Mouse (Mus musculus) kidney, postnatal 36 days (tissue): ENCODE measurements around the gene Slc2a4.
"Not testable (repeated sequence)": the region's sequence is repeated elsewhere in the genome, so short reads cannot be mapped to it uniquely, and the experiment has no call there.

Experiments
- DNase-seq, 2 experiments: peaks; one replicate each; pipeline ENCODE4 v3.0.0; 2021 to 2022; ENCODE audit warnings: mixed read lengths in 2 of 2

Gene Slc2a4

DNA sequence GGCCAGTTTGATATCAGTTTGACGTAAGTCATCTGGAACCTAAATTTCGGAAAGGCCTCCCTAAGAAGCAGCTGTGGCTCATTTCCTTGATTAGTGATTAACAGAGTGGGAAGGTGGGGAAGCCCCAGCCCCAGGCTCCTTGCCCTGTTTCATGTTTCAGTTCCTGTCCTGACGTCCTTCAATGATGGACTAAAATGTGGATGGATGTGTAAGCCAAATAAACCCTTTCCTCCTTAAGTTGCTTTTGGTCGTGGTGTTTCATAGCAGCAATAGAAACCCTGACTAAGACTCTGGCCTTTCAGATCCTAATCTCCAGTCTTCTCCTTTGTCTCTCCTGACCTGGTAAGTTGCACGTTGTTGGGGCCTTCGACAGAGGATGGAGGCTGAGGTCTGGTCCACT, 22.2 kb upstream of the Slc2a4 start:
- no peak for DNase-seq

DNA sequence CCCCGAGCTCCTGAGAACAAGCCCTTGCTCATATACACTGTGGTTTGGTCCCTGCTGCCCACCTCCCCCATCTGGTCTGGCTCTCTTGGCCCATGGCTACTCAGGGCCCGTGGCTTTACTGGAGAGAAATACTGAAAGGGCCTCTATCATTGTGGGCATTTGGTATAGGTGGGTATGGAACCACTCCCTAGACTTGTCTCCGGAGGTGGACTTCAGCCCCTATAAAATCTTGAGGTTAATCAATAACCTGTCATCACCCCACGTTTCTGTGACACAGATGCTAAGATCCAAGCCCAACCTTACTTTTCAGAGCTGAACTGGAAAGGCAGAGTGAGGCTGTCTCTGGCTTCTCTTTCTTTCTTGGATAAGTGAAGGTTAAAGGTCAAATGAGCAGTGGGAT, 20.8 kb upstream of the Slc2a4 start:
- DNase-seq, result no peak

DNA sequence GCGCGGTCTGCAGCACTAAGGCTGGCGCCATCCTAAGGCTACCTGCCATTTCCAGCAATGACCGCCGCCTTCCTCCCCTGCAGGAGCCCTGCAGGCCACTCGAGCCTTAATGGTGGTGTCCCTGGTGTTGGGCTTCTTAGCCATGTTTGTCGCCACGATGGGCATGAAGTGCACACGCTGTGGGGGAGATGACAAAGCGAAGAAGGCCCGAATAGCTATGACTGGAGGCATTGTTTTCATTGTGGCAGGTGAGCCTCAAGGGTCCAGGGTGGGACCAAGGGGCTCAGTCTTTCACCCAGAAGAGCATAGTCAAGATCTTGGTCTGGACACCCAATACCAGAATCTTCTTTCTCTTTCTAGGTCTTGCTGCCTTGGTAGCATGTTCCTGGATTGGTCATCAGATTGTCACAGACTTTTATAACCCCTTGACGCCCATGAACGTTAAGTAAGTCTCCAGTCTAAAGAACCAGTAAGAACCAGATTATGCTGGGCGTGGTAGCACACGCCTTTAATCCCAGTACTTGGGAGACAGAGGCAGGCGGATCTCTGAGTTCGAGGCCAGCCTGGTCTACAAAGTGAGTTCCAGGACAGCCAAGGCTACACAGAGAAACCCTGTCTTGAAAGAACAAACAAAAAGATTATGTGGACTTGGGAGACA, 19.0 kb upstream of the Slc2a4 start:
- DNase-seq, result no peak

DNA sequence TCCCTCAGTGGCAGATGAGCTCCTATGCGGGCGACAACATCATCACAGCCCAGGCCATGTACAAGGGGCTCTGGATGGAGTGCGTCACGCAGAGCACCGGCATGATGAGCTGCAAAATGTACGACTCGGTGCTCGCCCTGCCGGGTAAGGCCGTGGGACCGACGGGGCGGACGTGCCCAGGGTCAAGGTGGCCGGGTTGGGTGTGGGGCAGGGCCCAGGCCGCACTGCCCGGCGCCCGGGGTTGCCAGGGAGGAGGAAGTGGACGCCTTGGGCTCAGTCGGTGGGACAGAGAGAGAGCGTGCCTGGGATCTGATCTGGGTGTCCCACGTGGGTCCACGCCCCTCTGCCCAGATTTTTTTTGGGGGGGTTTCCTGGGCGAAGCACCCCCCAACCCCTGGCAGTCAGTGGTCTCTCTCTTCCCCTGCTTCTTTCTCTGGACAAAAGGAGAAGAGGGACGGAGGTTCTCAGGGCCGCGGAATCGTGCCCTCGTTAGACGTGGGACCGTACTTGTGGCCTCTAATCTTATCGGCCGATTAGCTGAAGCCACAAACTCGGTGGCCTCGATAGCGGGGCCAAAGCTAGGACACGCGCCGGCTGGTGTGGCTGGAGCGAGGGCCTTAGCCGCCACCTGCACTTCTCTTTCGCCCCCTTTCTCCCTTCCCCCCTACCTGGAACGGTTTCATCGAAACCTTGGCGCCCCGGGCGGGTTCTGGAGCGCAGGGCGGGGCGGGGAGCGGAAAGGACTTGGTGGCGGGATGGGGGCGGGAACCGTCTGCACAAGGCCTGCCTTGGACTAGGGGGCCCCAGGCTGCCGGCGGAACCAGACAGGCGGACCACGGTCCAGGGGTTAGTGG, 18.2 kb upstream of the Slc2a4 start:
- DNase-seq, result peak; percentile 64 to 75

DNA sequence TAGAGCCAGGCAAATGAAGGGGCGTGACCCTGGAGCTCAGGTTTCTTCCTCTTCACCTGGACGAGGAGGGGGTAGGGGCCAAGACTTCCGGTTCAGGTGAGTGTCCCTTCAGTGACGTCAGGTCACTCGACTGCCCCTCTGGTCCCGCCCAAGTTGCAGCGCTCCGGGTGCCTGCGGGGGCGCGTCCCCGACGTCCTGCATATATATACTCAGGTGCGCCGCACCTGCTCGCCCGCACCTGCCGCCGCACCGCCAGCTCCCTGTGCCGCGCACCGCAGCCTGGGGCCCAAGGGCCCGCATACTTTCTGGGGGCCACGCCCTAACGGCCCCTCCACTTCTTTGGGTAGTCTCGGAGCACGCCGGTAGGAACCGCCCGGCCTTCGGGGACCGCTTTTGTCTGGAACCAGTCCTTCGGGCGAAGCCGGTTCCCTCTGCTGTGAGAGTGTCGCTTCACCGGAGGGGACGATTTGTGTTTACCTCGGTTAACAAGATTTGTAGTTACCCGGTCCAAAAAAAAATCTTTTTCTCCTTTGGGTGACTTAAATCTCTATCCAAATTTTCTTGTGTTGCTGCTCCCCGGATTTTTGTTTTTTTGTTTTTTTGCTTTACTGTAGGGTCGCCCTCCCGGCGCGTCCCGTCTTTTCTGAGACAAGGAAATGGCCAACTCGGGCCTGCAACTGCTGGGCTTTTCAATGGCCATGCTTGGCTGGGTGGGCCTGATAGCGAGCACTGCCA, 17.4 kb upstream of the Slc2a4 start:
- peak; percentile 68 to 72 for DNase-seq

DNA sequence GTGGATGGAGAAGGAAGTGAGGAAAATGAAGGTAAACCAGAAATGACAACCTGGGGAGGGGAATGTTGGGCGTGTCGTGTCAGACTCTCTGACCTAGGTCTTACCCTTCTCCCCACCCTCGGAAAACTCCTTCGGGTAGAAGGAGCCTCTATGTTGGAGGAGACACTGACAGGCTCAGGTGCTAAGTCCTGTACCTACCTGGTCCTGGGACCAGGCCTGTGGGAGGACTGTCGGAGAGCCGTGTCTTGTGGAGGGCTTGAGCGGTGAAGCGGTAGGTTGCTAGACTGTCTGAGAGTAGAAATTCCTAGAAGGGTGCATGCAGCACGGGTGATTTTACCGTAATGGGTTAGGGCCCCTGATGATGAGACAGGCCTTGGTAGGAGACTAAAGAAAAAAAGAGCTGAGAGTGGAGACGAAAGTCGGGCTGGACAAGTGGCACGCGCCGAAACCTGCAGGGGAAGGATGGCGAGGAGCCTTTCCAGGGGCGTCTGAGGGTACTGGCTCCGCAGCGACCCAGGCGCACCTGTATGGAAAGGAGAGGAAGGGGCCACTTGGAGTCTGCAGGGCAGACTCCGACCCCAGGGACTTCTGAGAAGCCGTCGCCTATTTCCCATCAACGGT, 16.8 kb upstream of the Slc2a4 start, which contains the start of gene Cldn7:
TSS of gene Cldn7 (plus strand) at position 130 of the 621 bp plus-strand sequence.
- no peak for DNase-seq

DNA sequence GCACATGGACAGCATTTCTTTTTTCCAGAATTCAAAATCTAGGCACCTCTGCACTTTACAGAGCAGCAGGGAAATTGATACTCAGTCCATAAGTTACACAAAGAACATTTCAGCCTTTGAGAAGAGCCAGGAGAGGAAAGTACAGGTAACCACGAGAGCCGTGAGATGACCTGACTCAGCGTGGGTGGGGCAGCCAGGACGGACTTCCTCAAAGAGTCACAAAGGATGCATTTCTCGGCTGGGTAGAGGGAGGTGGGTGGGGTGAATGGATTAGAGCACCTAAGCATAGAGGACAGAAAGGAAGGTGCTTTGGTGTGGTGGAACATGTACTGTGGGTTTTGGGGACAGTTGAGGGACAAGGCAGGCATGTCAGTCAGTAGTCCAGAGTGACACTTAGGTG, 13.9 kb upstream of the Slc2a4 start:
- no peak for DNase-seq

DNA sequence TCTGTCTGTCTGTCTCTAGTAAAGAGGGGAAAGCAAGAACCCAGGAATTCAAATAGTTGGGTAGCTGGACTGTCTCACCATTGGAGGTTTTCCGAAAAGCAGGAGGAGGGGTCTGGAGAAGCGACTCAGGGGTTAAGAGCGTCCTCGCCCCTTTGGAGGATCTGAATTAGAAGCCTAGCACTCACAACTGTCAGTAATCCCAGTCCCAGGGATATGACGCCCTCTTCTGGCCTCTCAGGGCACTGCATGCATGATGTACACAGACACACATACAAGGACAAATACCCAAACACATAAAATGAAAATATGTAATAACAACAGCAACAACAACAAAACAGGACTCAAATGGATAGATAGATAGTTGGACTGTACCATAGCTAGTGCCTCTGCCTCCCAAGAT, 12.6 kb upstream of the Slc2a4 start:
- no peak for DNase-seq

DNA sequence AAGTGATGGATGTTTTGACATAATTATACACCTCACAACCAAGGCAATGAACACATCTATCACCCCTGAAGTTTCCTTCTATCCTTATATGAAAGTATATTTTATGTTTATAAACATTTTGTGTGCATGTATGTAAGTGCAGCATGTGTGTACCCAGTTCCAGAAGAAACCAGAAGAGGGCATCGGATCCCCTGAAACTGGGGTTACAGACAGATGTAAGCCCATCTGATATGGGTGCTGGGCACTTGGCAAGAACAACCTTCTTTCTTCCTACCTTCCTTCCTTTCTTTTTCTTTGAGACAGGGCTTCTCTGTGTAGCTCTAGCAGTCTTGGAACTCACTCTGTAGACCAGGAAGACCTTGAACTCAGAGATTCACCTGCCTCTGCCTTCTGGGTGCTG, 8.2 kb upstream of the Slc2a4 start:
- peak in 1 of 2 experiments; percentile 32 for DNase-seq

DNA sequence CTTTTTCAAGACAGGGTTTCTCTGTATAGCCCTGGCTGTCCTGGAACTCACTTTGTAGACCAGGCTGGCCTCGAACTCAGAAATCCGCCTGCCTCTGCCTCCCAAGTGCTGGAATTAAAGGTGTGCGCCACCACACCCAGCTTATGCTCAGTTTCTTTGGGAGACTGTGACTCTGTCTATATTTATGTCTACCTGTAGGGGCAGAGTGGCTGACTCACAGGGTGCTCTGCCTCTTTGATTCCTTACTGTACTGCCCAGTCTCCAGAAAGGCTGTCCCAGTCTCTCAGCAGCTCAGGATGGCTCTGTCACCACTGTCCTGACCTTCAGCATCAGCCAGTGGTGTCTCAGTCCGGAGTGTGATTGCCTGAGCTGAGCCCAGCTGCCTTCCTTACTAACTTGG, 7.6 kb upstream of the Slc2a4 start:
- DNase-seq, result not testable (repeated sequence)

DNA sequence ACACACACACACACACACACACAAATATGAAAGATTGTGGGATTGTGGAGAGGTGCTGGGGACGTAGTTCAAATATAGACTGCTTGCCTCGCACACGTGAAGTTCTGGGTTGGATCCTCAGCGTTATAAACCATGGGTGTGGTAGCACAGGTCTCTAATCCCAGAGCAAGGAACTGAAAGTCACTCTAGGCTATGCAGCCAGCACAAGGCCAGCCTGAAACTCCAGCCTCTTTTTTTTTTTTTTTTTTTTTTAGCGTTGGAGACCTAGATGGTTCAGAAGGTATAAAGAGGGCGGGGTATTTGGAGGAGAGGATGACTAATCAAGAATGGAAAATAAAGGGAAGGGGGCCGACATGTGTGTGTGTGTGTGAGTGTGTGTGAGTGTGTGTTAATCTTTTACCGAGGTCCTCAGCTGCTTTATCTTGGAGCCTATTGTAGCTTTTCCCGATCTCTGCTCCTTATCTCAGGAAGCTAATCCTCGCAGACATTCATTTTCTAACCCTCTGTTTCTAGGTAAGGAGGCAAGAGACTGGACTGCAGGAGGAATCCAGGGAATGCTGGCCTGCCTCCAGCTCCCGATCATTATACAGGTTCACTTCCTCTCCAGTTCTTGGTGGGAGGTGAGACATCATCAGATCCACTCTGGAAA, 5.4 kb upstream of the Slc2a4 start:
- no peak for DNase-seq

DNA sequence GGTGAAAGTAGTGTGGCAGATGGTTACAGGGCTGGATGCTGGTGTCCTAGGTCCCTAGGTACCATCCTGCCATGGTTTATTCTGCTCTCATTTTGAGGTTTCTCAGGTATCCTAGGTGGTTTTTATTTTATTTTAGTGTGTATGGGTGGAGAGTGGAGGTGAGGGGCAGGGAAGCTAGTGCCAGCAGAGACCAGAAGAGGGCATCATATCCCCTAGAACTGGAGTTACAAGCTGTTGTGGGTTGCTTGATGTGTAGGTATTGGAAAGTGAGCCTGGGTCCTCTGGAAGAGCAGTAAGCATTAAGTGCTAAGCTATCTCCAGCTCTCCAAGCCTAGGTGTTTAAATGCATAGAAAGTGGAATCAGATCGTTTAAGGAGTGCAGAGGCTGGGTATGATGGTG, 4.3 kb upstream of the Slc2a4 start:
- DNase-seq, result no peak

DNA sequence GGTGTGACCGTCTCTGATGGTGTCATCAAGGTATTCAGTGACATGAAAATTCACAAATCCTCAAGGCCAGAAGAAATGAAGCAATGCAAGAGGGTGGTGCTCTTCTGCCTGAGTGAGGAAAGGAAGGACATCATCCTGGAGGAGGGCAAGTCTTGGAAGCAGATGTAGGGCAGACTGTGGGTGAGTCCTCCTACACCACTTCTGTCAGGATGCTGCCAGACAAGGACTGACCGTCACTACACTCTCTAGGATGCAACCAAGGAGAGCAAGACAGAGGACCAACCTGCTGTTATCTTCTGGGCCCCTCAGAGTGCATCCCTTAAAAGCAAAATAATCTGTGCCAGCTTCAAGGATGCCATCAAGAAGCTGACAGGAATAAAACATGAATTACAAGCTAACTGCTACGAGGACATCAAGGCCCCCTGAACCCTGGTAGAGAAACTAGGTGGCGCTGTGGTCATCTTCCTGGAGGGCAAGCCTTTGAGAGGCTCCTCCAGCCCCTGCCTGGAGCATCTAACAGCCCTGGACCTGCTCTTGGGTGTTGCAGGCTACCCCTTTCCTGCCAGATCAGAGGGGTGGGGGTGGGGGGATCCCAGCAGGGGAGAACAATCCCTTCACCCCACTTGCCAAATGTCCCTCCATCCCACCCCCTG, 2.9 kb upstream of the Slc2a4 start:
- DNase-seq, result peak in 1 of 2 experiments; percentile 64

DNA sequence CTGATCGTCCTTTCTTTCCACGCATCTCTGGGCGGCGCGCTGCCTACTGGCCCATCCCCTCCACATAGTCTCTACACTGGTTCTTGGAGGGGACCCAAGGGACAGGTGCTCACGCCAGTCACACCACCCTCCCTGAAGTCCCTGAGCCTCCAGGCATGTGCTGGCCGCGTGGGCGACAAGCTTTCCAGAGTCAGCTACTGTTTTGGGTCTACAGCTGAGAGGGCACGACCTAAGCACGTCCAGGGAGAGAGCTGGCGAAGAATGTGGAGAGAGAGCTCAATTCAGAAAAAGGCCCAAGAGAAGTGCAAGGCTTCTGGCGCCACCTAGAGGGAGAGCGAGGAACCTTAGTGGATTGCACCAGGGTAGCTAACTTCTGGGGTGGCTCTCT, 769 bp upstream of the Slc2a4 start:
- DNase-seq, result peak; percentile 91 to 95

DNA sequence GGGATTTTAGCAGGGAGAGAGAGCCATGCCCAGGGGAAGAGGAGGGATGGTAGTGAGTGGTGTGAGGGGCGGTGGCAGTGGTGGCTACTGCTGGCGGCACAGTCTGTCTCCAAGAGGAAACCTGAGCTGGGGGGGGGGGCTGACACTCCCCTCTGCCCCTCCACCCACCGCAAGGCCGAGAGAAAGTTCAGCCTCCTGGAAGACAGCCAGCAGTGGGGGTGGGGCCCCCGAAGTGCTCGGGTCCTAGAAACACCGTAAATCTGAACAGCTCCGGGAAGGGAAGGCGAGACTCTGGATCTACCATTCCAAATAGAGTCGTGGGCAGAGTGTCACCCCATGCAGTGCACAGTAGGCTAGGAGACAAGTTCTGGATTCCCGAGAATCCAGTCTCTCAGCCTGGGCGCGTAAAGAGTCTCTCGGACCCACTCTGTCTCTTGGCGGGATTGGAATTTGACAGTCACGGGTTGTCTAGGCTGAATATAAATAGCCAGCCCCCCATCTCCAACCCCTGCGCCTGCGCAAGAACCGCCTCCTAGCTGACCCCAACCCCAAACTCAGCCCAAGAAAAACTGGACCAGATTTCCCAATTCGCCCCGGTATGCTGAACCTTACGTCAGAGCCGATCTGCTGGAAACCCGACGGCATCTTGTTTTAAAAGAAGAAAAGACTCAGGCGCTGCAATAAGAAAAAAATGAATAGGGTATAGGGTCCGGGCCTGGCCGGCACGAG, 487 bp downstream of the Slc2a4 start:
- peak; percentile 43 to 76 for DNase-seq

DNA sequence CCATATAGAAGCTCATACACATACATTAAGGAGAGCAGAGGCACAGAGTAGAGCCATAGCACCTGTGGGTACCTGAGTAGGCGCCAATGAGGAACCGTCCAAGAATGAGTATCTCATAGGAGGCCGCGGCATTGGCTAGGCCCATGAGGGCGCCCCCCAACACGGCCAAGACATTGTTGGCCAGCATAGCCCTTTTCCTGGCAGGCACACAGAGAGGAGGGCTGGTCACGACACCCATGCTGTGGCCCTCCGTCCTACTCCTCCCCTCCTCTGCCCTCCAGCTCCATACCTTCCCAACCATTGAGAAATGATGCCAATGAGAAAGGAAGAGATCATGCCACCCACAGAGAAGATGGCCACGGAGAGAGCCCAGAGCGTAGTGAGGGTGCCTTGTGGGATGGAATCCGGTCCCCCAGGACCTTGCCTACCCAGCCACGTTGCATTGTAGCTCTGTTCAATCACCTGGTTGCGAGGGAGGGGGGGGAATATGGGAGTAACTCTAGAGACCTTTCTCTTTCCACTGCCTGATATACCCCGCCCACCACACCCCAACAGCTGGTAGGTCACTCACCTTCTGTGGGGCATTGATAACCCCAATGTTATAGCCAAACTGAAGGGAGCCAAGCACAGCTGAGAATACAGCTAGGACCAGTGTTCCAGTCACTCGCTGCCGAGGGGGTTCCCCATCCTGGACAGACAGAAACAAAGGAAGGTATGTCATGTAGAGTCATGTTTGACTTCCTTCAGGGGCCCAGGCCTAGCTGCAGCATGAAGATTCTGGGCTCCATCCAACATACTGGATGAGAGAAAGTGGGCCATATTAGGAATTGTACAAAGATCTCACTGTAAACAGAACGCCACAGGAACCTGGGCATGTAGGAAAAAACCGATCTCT, 1.7 kb downstream of the Slc2a4 start:
- no peak for DNase-seq

DNA sequence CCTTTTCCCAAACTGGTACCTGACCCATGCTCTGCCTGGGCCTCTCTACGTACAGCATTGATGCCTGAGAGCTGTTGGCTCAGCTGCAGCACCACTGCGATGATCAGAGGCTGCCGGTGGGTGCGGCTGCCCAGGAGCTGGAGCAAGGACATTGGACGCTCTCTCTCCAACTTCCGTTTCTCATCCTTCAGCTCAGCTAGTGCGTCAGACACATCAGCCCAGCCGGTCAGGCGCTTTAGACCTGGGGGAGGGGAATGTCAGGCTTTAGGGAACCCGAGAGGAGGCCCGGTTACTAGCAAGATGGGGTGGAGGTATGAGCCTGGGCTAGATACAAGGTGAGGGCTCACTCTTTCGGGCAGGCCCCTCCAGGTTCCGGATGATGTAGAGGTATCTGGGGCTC, 2.8 kb downstream of the Slc2a4 start:
- no peak for DNase-seq

DNA sequence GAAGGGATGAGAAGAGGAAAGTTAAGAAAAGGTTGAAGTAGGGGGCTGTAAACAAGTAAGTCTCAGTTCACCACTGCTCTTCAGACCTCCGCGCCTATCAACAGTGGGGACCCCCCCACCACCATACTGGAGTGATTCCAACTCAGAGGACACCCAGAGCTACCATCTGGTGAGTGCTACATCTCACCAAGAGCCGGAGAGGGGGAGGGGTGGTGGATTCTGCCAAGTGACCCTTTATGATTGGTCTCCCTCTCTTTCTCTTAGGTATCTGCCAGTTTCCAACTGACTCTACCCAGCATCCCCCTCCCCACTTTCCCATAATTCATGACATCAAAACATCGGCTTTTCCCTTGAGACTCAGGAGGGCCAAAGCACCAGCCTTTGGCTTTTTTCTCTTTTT, 7.0 kb downstream of the Slc2a4 start:
- DNase-seq, result no peak

DNA sequence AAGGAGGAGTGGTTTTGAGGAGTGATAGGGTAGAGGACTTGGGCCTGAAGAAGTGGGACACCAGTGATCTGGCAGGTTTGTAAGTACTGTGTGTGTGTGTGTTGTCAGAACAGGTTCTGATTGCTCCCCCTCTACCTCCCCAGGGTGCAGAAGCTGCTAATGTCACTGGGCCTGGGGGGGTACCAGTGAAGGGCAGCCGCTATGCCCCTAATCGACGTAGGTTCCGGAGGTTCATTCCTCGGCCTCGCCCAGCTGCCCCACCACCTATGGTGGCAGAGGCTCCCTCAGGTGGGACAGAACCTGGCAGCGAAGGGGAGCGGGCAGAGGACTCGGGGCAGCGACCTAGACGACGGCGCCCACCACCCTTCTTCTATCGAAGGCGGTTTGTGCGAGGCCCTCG, 8.3 kb downstream of the Slc2a4 start:
- no peak for DNase-seq

DNA sequence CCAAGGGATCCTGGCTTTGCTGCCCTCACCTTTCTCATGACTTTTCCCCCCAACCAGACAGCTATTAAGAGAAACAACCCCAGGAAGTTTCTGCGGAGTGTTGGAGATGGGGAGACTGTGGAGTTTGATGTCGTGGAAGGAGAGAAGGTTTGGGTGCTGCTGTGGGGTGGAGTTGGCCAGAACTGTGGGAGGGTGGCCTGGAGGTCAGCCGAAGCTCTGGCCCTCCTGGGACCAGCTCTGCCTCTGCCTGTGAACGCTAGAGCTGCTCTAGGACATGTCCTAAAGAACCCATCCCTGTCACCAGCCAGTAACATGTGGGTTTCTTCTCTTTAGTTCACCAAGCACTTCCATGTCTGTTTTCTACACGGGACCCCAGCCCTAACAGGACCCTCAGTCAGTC, 8.8 kb downstream of the Slc2a4 start:
- DNase-seq, result no peak
